Mouse (Mus musculus) embryonic fibroblast, embryonic 13.5 days (primary cell): Measurements from ENCODE around the gene Cdiptos. TPM values are rescaled to one million over a fixed set of nuclear protein-coding genes. Genes with fewer than 3 reads are reported as not detected.

ENCODE experiments used
- H3K27ac ChIP-seq: 2 replicates; pipeline ENCODE4 v1.5.1; 2012; ENCODE audit warnings: low read length, control low read depth, inconsistent platforms; ENCODE audit not compliant: insufficient read depth
- H3K4me1 ChIP-seq: 2 replicates; pipeline ENCODE4 v1.6.1; 2011; ENCODE audit warnings: low read length; ENCODE audit not compliant: control insufficient read depth, insufficient read depth
- H3K4me3 ChIP-seq: 2 replicates; pipeline ENCODE4 v1.5.1; 2011; ENCODE audit warnings: mild to moderate bottlenecking, control low read depth, low read length; ENCODE audit not compliant: insufficient read depth
- CTCF ChIP-seq: IDR thresholded peaks from 2 replicates; pipeline ENCODE4 v1.5.1; 2011; ENCODE audit warnings: mild to moderate bottlenecking, control low read depth, low read length, moderate library complexity, borderline replicate concordance; ENCODE audit not compliant: insufficient read depth
- POLR2A ChIP-seq: IDR thresholded peaks from 2 replicates; pipeline ENCODE4 v1.6.1; 2011; ENCODE audit warnings: low read depth, mild to moderate bottlenecking, control low read depth, low read length, moderate library complexity
- polyA plus RNA-seq: library from polyadenylated mRNA; stranded (reverse); fragments of >200 nt; gene quantifications from 2 replicates; pipeline ENCODE4 v1.2.4, GENCODE M21; 2011; ENCODE audit warnings: low read depth; ENCODE audit not compliant: missing spikeins, insufficient read length

Cdiptos gene
- polyA plus RNA-seq, 1 experiment, result 1.7 TPM

GRCm38 (mm10) chr7:126978841-126979240, 2.9 kb upstream of the Cdiptos start:
- H3K4me3 ChIP-seq, result no peak overlapping the region
- no peak for TF ChIP-seq CTCF
- TF ChIP-seq POLR2A, result no peak
- no peaks in the 10 kb centered on the region for H3K4me1 ChIP-seq
- H3K27ac ChIP-seq, result no peak overlapping the region

GRCm38 (mm10) chr7:126976878-126977459, 1.1 kb upstream of the Cdiptos start:
- H3K4me3 ChIP-seq, result peak overlapping the region; percentile 98
- H3K4me1 ChIP-seq, result no peaks in the 10 kb centered on the region
- 0 out of 2 replicates have a peak, but pooled peaks have one; percentile 10 for TF ChIP-seq POLR2A
- TF ChIP-seq CTCF, result no peak
- H3K27ac ChIP-seq, result 0 out of 2 replicates have a peak overlapping the region, but pooled peaks have one; percentile 24

DNA sequence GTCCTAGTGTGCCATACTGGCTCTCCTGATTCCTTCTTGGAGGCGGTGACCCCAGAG, 177 bp downstream of the Cdiptos start, which contains the start of gene Cdipt:
TSS of gene Cdipt (plus strand) at position 22 of the 57 bp plus-strand sequence.
- H3K4me1 ChIP-seq, result no peaks in the 10 kb centered on the region
- peak within 1 kb of the TSS; percentile 98 for H3K4me3 ChIP-seq
- H3K27ac ChIP-seq, result peak within 1 kb of the TSS; percentile 97
- TF ChIP-seq CTCF (no peak), POLR2A (no peak; the same call in 1 of the 2 replicates)

- Histone ChIP-seq H3K4me3 (no peak overlapping the region), H3K27ac (no peak overlapping the region), H3K4me1 (no peaks in the 10 kb centered on the region)
- TF ChIP-seq POLR2A, result no peak
- TF ChIP-seq CTCF, result no peak
Observed at GRCm38 (mm10) chr7:126975493-126975892, 405 bp downstream of the Cdiptos start.

DNA sequence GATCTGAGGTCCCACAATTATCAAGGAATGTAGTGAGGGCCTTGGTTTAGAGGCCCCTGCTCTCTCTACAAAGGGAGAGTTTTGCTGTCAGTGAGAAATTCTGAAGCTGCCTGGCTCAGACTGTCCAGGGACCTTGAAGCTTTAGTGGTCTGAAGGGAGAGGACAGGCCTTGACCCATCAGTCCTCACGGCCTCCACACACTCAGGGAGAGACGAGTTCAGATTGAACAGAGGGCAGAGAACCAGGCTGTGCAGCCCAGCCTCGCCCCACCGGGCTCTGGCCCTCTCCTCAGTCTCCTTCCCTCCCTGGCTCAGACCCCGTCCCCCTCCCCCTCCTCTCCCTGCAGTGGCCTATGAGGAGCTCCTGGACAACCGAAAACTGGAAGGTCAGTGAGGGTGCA, 8.5 kb downstream of the Cdiptos start:
- no peak for TF ChIP-seq POLR2A
- no peak for TF ChIP-seq CTCF
- no peak overlapping the region for H3K27ac ChIP-seq
- no peaks in the 10 kb centered on the region for H3K4me1 ChIP-seq

DNA sequence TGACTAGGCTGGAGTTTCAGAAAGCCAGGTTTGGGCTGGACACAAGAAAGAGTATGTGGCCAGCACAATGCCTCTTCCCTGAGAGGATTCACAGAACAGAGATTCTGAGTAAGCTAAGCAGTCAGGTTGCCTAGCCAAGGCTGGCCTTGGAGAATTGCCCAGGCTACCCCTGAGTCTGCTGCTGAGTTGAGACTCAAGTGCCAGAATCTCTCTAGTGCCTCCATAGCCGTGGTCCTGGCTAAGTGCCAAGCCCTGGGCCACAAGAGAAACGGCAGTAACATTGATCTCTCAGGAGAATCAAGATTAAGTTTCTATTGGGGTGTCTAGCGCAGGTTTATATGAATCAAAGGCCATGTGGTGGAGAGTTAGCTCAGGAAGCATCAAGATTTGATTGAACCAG, 10.3 kb downstream of the Cdiptos start:
- no peak overlapping the region for H3K4me3 ChIP-seq
- H3K4me1 ChIP-seq, result no peaks in the 10 kb centered on the region
- TF ChIP-seq POLR2A (no peak), CTCF (no peak)
- no peak overlapping the region for H3K27ac ChIP-seq

More for the DNA sequence above, 8.5 kb downstream of the Cdiptos start:
- H3K4me3 ChIP-seq, result no peak overlapping the region

GRCm38 (mm10) chr7:126963548-126964286, 12.2 kb downstream of the Cdiptos start:
- TF ChIP-seq POLR2A (no peak), CTCF (peak; percentile 53; the same call in 1 of the 2 replicates)
- Histone ChIP-seq H3K4me1 (no peaks in the 10 kb centered on the region), H3K4me3 (no peak overlapping the region), H3K27ac (no peak overlapping the region)

DNA sequence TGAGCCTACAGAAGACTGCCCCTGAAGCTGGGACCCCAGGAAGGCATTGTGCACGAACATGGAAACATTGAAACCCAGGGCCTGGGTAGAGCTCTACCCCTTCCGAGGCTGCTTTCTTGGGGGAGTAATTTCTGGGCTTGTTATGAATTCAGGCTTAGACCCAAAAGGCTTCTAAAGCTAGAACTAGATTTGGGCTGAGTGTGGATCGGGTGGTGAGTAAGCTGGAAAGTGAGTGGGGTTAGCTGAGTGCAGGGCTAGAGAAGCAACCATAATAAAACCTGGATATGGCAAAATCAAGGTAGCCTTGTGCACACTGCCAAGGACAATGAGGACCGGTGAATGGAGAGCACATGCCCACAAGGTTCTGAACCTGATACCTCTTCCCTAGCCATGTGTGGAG, 13.9 kb downstream of the Cdiptos start:
- Histone ChIP-seq H3K27ac (no peak overlapping the region), H3K4me1 (no peaks in the 10 kb centered on the region), H3K4me3 (no peak overlapping the region)
- TF ChIP-seq POLR2A, result no peak
- TF ChIP-seq CTCF, result no peak

- H3K27ac ChIP-seq, result no peak overlapping the region
- no peaks in the 10 kb centered on the region for H3K4me1 ChIP-seq
- no peak overlapping the region for H3K4me3 ChIP-seq
- no peak for TF ChIP-seq CTCF
- no peak for TF ChIP-seq POLR2A
Observed at GRCm38 (mm10) chr7:126961095-126961494, 14.8 kb downstream of the Cdiptos start.

- Histone ChIP-seq H3K4me3 (no peak overlapping the region), H3K27ac (no peak overlapping the region), H3K4me1 (no peaks in the 10 kb centered on the region)
- TF ChIP-seq POLR2A, result no peak
- no peak for TF ChIP-seq CTCF
Observed at GRCm38 (mm10) chr7:126959780-126960179, 16.1 kb downstream of the Cdiptos start.

- H3K4me1 ChIP-seq, result no peaks in the 10 kb centered on the region
- no peak overlapping the region for H3K27ac ChIP-seq
- TF ChIP-seq CTCF (no peak), POLR2A (no peak)
- H3K4me3 ChIP-seq, result no peak overlapping the region
Observed at GRCm38 (mm10) chr7:126955125-126955524, 20.8 kb downstream of the Cdiptos start.
